Mouse (Mus musculus): ENCODE data around the gene Mylk. TPM values are rescaled to one million over a fixed set of nuclear protein-coding genes. Genes with fewer than 3 reads are reported as not detected.
A peak's percentile ranks its signal among the peaks of the same experiment; 100 is the strongest.

Gene Mylk
- polyA plus RNA-seq, 1 experiment from 2014 or later: 4.4 TPM

DNA sequence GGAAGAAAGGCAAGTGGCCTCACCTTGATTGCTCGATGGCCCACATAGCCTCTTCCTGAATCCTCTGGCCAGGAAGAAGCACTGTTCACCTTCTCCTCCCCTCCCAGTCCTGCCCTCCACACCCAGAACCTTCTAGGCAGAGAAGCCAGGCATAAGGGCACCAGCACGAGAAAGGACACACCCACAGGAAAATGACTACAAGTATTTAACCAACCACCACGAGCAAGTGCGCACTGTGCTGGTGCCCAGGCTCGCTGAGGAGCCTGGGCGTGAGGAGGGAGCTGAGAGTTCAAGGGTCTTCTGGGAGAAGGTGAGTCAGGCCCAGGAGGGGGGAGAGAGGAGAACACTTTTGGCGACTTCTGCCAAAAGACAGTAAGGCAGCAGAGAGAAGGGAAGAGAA lies 185.1 kb downstream of the Mylk start:
- Histone ChIP-seq H3K4me1 (replicated peaks; ENCODE audit: control insufficient read depth, insufficient read depth, low read length) (peaks cover 20% of the 10 kb centered on the region), H3K36me3 (ENCODE audit: control insufficient read depth, insufficient read depth, low read length) (no peaks in the 10 kb centered on the region), H3K9me3 (ENCODE audit: control insufficient read depth, low read length) (no peaks in the 10 kb centered on the region), H3K27ac (ENCODE audit: low read depth, low read length) (no peak overlapping the region), H3K4me2 (no peak overlapping the region), H3K4me3 (ENCODE audit: low read depth, low read length) (no peak overlapping the region), H3K9ac (ENCODE audit: low read depth, low read length) (no peak overlapping the region), H3K27me3 (replicated peaks; ENCODE audit: control insufficient read depth, insufficient read depth, low read length) (no peaks in the 10 kb centered on the region)
- ATAC-seq (replicated peaks; ENCODE audit: low FRiP score) (no peak), DNase-seq (ENCODE audit: low spot score) (no peak)
- WGBS: 58% methylated on average over 7 of the region's 7 CpGs

GRCm38 (mm10) chr16:34931306-34931705 lies 186.3 kb downstream of the Mylk start:
- Histone ChIP-seq H3K4me3 (ENCODE audit: low read depth, low read length) (no peak overlapping the region), H3K27ac (ENCODE audit: low read depth, low read length) (no peak overlapping the region), H3K27me3 (replicated peaks; ENCODE audit: control insufficient read depth, insufficient read depth, low read length) (no peaks in the 10 kb centered on the region), H3K9ac (ENCODE audit: low read depth, low read length) (no peak overlapping the region), H3K36me3 (ENCODE audit: control insufficient read depth, insufficient read depth, low read length) (no peaks in the 10 kb centered on the region), H3K4me1 (replicated peaks; ENCODE audit: control insufficient read depth, insufficient read depth, low read length) (peaks cover 23% of the 10 kb centered on the region), H3K9me3 (ENCODE audit: control insufficient read depth, low read length) (no peaks in the 10 kb centered on the region), H3K4me2 (no peak overlapping the region)
- DNase-seq (ENCODE audit: low spot score): no peak
- no peak for ATAC-seq (replicated peaks; ENCODE audit: low FRiP score)
- WGBS: 29% methylated on average over 2 of the region's 2 CpGs

- WGBS: 24% methylated on average over 4 of the region's 4 CpGs
- Histone ChIP-seq H3K27me3 (replicated peaks; ENCODE audit: control insufficient read depth, insufficient read depth, low read length) (no peaks in the 10 kb centered on the region), H3K27ac (ENCODE audit: low read depth, low read length) (no peak overlapping the region), H3K36me3 (ENCODE audit: control insufficient read depth, insufficient read depth, low read length) (no peaks in the 10 kb centered on the region), H3K4me1 (replicated peaks; ENCODE audit: control insufficient read depth, insufficient read depth, low read length) (peaks cover 28% of the 10 kb centered on the region), H3K4me2 (no peak overlapping the region), H3K9me3 (ENCODE audit: control insufficient read depth, low read length) (no peaks in the 10 kb centered on the region), H3K9ac (ENCODE audit: low read depth, low read length) (no peak overlapping the region), H3K4me3 (ENCODE audit: low read depth, low read length) (no peak overlapping the region)
- ATAC-seq (replicated peaks; ENCODE audit: low FRiP score): peak; percentile 77
- no peak for DNase-seq (ENCODE audit: low spot score)
These were observed 188.2 kb downstream of the Mylk start for GRCm38 (mm10) chr16:34933173-34933572.

DNA sequence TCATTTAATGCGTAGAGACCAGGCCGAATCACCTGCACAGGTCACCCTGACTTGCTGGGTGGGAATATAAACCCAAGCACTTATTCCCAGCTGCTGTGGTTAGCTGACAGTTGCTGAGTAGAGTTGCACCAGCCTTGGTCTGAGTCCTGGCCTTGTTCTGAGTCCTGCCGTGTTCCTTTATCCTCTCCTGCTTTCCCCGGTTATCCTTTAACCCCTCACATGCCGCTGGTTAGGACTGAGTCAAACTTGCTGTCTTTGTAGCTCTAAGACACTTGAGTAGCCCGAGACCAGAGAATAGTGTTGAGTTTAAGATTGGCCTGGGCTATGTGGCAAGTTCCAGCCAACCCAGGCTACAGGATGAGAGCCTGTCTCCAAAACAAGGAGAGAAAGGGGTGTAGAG lies 189.5 kb downstream of the Mylk start:
- Histone ChIP-seq H3K4me1 (replicated peaks; ENCODE audit: control insufficient read depth, insufficient read depth, low read length) (peaks cover 33% of the 10 kb centered on the region), H3K9ac (ENCODE audit: low read depth, low read length) (no peak overlapping the region), H3K36me3 (ENCODE audit: control insufficient read depth, insufficient read depth, low read length) (no peaks in the 10 kb centered on the region), H3K4me2 (no peak overlapping the region), H3K27ac (ENCODE audit: low read depth, low read length) (no peak overlapping the region), H3K9me3 (ENCODE audit: control insufficient read depth, low read length) (no peaks in the 10 kb centered on the region), H3K27me3 (replicated peaks; ENCODE audit: control insufficient read depth, insufficient read depth, low read length) (no peaks in the 10 kb centered on the region), H3K4me3 (ENCODE audit: low read depth, low read length) (no peak overlapping the region)
- no peak for ATAC-seq (replicated peaks; ENCODE audit: low FRiP score)
- no peak for DNase-seq (ENCODE audit: low spot score)
- WGBS: 70% methylated on average over 6 of the region's 6 CpGs

DNA sequence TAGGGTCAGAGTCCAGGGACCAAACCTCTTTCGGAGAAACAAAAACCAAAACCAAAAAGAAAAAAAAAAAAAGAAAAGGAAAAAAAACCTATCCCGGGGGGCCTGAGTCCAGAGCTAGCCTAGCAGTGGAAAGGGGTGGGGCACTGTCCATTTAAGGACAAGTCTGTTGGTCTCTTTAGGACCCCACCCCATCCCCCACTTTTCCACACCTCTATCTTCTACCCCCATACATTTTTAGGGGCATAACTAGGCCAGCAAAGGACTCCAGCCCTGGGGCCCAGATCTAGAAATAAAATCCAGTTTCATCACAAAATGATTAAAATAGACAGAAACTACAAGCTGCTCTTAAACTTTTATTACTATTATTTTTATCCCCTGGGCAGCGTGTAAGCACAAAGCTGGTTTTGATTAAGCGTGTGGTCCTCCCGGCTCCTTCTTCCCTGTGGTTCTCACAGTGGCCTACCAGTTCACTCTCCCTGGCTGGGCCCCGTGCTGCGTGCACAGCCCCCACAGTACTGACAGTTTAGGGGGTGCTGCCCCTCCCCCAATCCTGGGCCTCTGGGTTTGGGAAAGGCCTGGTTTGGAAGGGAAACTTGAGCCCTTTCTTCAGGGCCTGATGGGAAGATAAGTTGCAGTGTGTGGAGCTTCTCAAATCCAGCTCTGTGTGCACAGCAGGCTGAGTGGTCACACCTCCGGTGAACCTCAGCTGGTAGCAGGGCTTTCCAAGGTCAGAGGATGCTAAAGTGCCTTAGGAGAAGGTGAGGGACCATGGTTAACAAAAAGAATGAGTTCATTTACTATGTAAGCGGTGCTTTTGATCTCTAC lies 190.7 kb downstream of the Mylk start:
- ATAC-seq (replicated peaks; ENCODE audit: low FRiP score): no peak
- no peak overlapping the region for H3K4me2 ChIP-seq
- no peak overlapping the region for H3K9ac ChIP-seq (ENCODE audit: low read depth, low read length)
- H3K4me1 ChIP-seq (replicated peaks; ENCODE audit: control insufficient read depth, insufficient read depth, low read length): peaks cover 38% of the 10 kb centered on the region
- no peaks in the 10 kb centered on the region for H3K36me3 ChIP-seq (ENCODE audit: control insufficient read depth, insufficient read depth, low read length)
- no peak overlapping the region for H3K4me3 ChIP-seq (ENCODE audit: low read depth, low read length)
- WGBS: 52% methylated on average over 9 of the region's 9 CpGs
- H3K27me3 ChIP-seq (replicated peaks; ENCODE audit: control insufficient read depth, insufficient read depth, low read length): no peaks in the 10 kb centered on the region
- H3K27ac ChIP-seq (ENCODE audit: low read depth, low read length): peak overlapping the region; percentile 1; the same call in 1 of the 2 replicates
- H3K9me3 ChIP-seq (ENCODE audit: control insufficient read depth, low read length): no peaks in the 10 kb centered on the region
- no peak for DNase-seq (ENCODE audit: low spot score)

DNA sequence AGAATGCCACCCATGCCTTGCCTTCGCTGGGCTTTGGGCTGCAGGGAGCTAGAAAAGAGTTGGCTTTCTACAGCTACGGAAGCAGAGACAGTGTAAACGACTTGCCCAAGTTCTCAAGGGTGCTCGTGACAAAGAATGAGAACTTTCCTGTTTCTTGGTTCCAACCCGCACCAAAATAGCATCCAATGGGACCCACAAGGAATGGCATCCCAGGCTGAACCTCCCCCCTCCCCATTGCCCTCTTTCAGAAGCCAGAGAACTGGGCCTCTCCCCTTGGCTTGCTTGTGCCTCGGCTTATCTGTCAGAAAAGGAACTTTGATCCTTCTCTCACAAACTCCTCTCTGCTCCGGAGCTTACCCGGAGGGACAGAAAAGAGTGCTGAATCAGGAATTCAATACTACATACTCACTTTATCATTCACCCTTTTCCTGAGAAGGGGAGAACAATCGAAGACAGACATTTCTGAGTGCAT lies 191.4 kb downstream of the Mylk start:
- no peak overlapping the region for H3K4me3 ChIP-seq (ENCODE audit: low read depth, low read length)
- no peaks in the 10 kb centered on the region for H3K27me3 ChIP-seq (replicated peaks; ENCODE audit: control insufficient read depth, insufficient read depth, low read length)
- H3K36me3 ChIP-seq (ENCODE audit: control insufficient read depth, insufficient read depth, low read length): no peaks in the 10 kb centered on the region
- ATAC-seq (replicated peaks; ENCODE audit: low FRiP score) (no peak), DNase-seq (ENCODE audit: low spot score) (no peak)
- H3K27ac ChIP-seq (ENCODE audit: low read depth, low read length): no peak overlapping the region; the same call in 1 of the 2 replicates
- H3K4me2 ChIP-seq: no peak overlapping the region
- H3K9me3 ChIP-seq (ENCODE audit: control insufficient read depth, low read length): no peaks in the 10 kb centered on the region
- H3K9ac ChIP-seq (ENCODE audit: low read depth, low read length): no peak overlapping the region
- WGBS: 30% methylated on average over 9 of the region's 9 CpGs
- peaks cover 38% of the 10 kb centered on the region for H3K4me1 ChIP-seq (replicated peaks; ENCODE audit: control insufficient read depth, insufficient read depth, low read length)

DNA sequence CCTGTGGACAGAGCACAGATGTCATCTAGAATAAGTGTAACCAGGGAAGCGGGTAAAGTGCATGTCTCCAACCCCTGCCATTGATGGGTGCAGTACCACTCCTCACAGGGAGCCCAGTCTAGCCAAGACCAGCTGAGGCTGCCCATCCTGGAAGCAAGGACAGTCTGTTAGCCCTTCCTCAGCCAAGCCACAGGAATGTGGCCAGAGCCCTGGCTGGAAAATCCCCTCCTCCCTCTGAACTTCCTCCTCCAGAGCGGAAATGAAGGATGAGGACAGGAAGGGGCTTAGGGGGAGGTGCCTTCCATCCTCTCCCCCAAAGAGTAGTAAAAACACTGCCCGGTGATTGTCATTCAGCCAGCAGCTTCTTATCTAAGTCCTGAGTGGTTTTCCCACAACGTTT lies 192.6 kb downstream of the Mylk start:
- Histone ChIP-seq H3K27me3 (replicated peaks; ENCODE audit: control insufficient read depth, insufficient read depth, low read length) (no peaks in the 10 kb centered on the region), H3K4me2 (no peak overlapping the region), H3K4me1 (replicated peaks; ENCODE audit: control insufficient read depth, insufficient read depth, low read length) (peaks cover 38% of the 10 kb centered on the region), H3K9me3 (ENCODE audit: control insufficient read depth, low read length) (no peaks in the 10 kb centered on the region), H3K27ac (ENCODE audit: low read depth, low read length) (peak overlapping the region; percentile 16; the same call in 1 of the 2 replicates), H3K4me3 (ENCODE audit: low read depth, low read length) (no peak overlapping the region), H3K36me3 (ENCODE audit: control insufficient read depth, insufficient read depth, low read length) (no peaks in the 10 kb centered on the region), H3K9ac (ENCODE audit: low read depth, low read length) (no peak overlapping the region)
- 32% methylated on average over 4 of the region's 4 CpGs for WGBS
- no peak for DNase-seq (ENCODE audit: low spot score)
- ATAC-seq (replicated peaks; ENCODE audit: low FRiP score): peak; percentile 35; the same call in 1 of the 2 replicates

DNA sequence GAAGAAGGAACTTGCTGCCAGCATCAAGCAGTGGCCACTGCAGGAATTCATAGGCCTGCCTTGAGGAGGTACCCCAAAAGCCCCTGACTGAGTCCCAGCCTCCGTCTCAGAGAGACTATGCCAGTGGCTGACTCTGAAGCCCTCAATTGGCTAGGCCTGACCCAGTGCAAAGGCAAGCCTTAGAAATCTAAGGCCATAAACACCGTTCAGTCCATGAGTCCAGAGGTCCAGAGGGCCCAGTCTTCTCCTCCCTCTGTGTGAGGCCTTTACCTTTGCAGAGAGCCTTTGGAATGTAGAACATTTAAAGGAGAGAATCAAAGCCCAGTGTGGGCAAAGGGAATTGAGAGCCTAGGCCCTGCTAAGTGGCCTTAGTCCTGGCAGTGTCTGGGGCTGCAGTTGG lies 193.2 kb downstream of the Mylk start:
- no peaks in the 10 kb centered on the region for H3K27me3 ChIP-seq (replicated peaks; ENCODE audit: control insufficient read depth, insufficient read depth, low read length)
- H3K4me3 ChIP-seq (ENCODE audit: low read depth, low read length): no peak overlapping the region
- no peak for ATAC-seq (replicated peaks; ENCODE audit: low FRiP score)
- H3K9ac ChIP-seq (ENCODE audit: low read depth, low read length): no peak overlapping the region
- no peaks in the 10 kb centered on the region for H3K9me3 ChIP-seq (ENCODE audit: control insufficient read depth, low read length)
- H3K4me1 ChIP-seq (replicated peaks; ENCODE audit: control insufficient read depth, insufficient read depth, low read length): peaks cover 35% of the 10 kb centered on the region
- no peak for DNase-seq (ENCODE audit: low spot score)
- WGBS: 73% methylated on average over 2 of the region's 2 CpGs
- no peak overlapping the region for H3K4me2 ChIP-seq
- H3K36me3 ChIP-seq (ENCODE audit: control insufficient read depth, insufficient read depth, low read length): no peaks in the 10 kb centered on the region
- peak overlapping the region; percentile 15; the same call in 1 of the 2 replicates for H3K27ac ChIP-seq (ENCODE audit: low read depth, low read length)

DNA sequence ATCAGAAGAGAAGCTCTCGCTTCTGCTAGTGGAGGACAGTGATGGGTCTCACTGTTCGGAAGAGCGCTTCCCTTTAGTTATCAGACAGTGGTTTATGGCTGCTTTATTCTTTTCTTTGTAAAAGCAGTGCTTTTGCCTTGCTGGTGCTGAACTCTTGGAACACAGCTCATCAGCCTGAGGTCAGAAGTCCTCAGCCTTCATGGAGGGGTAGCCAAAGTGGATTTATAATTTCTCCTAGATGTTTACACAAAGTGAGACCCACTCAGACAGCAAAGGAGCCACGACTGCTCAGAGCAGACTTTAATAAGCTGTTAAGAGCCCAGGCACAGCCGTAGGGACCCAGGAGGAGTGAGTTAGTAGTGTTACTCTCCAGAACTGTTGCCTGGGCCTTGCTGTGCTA lies 194.9 kb downstream of the Mylk start:
- no peak overlapping the region for H3K9ac ChIP-seq (ENCODE audit: low read depth, low read length)
- ATAC-seq (replicated peaks; ENCODE audit: low FRiP score): no peak
- H3K4me1 ChIP-seq (replicated peaks; ENCODE audit: control insufficient read depth, insufficient read depth, low read length): peaks cover 32% of the 10 kb centered on the region
- no peaks in the 10 kb centered on the region for H3K27me3 ChIP-seq (replicated peaks; ENCODE audit: control insufficient read depth, insufficient read depth, low read length)
- WGBS: 65% methylated on average over 5 of the region's 5 CpGs
- H3K4me3 ChIP-seq (ENCODE audit: low read depth, low read length): no peak overlapping the region
- H3K36me3 ChIP-seq (ENCODE audit: control insufficient read depth, insufficient read depth, low read length): no peaks in the 10 kb centered on the region
- no peak overlapping the region; the same call in 1 of the 2 replicates for H3K27ac ChIP-seq (ENCODE audit: low read depth, low read length)
- no peaks in the 10 kb centered on the region for H3K9me3 ChIP-seq (ENCODE audit: control insufficient read depth, low read length)
- H3K4me2 ChIP-seq: no peak overlapping the region
- no peak for DNase-seq (ENCODE audit: low spot score)
